Mouse (Mus musculus): ENCODE measurements around the gene Mief2.

GRCm38 (mm10) chr11:60740321-60740720 lies 12.1 kb downstream of the Mief2 start:
- TF ChIP-seq POLR2A (IDR thresholded peaks at IDR 0.05; ENCODE audit: control insufficient read depth in 1 of 2, insufficient read depth in 1 of 2, low read depth in 1 of 2, low read length in 2 of 2, poor library complexity in 1 of 2) (no peak), USF1 (IDR thresholded peaks at IDR 0.05; ENCODE audit: low read depth, low read length) (no peak), CTCF (IDR thresholded peaks at IDR 0.05 in 2 of 3, conservative IDR thresholded peaks at IDR 0.05 in 1 of 3; ENCODE audit: control insufficient read depth in 1 of 3, insufficient read depth in 1 of 3, low read depth in 2 of 3, low read length in 3 of 3, poor library complexity in 1 of 3, severe bottlenecking in 1 of 3) (no peak), NRF1 (IDR thresholded peaks at IDR 0.05; ENCODE audit: insufficient read depth, low read depth, low read length, poor library complexity, severe bottlenecking) (no peak), SMC3 (IDR thresholded peaks at IDR 0.05; ENCODE audit: low read depth, low read length) (no peak), MXI1 (IDR thresholded peaks at IDR 0.05; ENCODE audit: low read depth, low read length) (no peak), ZC3H11A (IDR thresholded peaks at IDR 0.05; ENCODE audit: low read depth, low read length) (no peak), MYC (IDR thresholded peaks at IDR 0.05; ENCODE audit: low read depth, low read length) (no peak), NELFE (IDR thresholded peaks at IDR 0.05; ENCODE audit: low read depth, low read length) (no peak), MAZ (IDR thresholded peaks at IDR 0.05; ENCODE audit: low read depth, low read length) (no peak), HCFC1 (IDR thresholded peaks at IDR 0.05; ENCODE audit: low read depth, low read length) (no peak), E2F4 (IDR thresholded peaks at IDR 0.05; ENCODE audit: borderline replicate concordance, low read depth, low read length) (no peak)

Data from MEL (cell line).